Mouse (Mus musculus) mouse embryonic stem cell (cell line): ENCODE data around the gene Gabpb1.
"Not testable (repeated sequence)": the region's sequence is repeated elsewhere in the genome, so short reads cannot be mapped to it uniquely, and the experiment has no call there.

ENCODE experiments used
- in situ Hi-C, 2 experiments: fragments of 300-500 bp; cut with MboI; formaldehyde crosslinking; loops; 1 replicate in 1 of 2; 3 replicates in 1 of 2; pipeline ENCODE4 v1.14.3; 2019 to 2020; ENCODE audit warnings: low sequenced_read_pairs in 2 of 2, low pct_unique_long_range_greater_than_20kb in 1 of 2, mixed read lengths in 1 of 2; ENCODE audit not compliant: unreplicated experiment in 1 of 2

The Gabpb1 gene

GRCm38 (mm10) chr2:126647762-126648161 lies 28.4 kb downstream of the Gabpb1 start:
- in situ Hi-C loops, result loop anchor here in 1 of 2 experiments (10.0 kb wide), 1 partner anchor 53 kb away; no protein-coding TSS in a partner anchor

- in situ Hi-C loops, result loop anchor here in 1 of 2 experiments (10.0 kb wide), 1 partner anchor 52 kb away; no protein-coding TSS in a partner anchor
Observed at GRCm38 (mm10) chr2:126646461-126646860, 29.7 kb downstream of the Gabpb1 start.

DNA sequence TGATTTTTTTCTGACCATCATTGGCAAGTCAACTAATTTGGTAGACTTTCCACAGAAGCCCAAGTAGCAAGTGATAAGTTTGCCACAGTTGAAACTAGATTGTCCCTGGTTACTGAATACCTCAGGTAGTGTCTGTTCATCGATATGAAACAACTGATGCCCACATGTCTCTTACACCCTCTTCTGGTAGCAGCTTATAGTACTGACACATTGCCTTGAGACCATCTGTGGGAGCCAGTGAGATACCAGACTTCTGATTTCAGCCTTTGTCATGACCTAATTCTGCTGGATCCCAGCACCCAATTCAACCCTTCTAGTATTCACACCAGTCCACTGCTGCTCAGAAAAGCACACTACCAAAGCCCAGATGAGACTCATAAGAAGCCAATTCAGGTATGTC lies 31.4 kb downstream of the Gabpb1 start:
- in situ Hi-C loops, result loop anchor here (5.0 to 10.0 kb wide), 2 partner anchors 47 to 50 kb away; no protein-coding TSS in a partner anchor

GRCm38 (mm10) chr2:126640298-126640697 lies 35.8 kb downstream of the Gabpb1 start:
- in situ Hi-C loops, result loop anchor here (5.0 to 10.0 kb wide), 2 partner anchors 43 to 45 kb away; no protein-coding TSS in a partner anchor

DNA sequence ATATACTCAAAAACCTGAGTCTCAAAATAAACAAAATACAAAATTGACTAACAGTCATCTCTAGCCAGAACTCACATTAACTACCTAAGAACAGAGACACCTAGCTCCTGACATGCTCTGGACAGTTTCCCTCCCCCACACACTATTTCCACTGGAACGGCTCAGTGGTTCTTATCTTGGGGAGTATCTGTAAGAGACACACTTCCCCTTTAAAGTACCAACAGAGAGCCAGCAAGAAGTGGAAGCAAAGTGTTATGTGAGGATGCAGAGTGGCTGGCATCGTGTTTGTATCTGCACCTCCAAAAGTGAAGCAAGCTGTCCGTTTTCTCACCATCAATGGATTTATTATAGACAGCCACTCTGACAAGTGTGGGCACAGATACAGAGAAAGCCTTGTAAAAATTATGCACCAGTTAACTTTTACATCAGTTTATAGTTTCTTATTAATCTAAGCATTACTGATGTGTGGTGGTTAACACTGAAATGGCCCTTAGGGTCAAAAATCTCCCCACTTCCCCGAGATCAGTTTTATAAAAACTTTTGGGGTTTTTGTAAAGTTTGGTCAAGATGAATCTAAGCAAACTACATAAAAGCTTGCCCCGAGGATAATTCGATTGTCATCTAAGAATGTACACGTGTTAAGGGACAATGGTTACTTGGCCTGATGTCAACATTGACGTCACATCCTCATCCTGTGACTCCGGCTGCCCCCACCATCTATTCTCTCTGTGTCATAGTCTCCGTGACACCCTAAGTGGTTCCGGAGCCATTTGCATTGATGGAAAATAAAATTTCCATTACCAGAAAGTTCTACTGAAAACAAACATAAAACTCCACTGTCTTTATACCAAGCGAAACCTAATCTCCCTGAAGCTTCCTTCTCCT lies 40.0 kb downstream of the Gabpb1 start:
- in situ Hi-C loops, result no loop called here

GRCm38 (mm10) chr2:126633165-126633564 lies 43.0 kb downstream of the Gabpb1 start:
- in situ Hi-C loops, result no loop called here

DNA sequence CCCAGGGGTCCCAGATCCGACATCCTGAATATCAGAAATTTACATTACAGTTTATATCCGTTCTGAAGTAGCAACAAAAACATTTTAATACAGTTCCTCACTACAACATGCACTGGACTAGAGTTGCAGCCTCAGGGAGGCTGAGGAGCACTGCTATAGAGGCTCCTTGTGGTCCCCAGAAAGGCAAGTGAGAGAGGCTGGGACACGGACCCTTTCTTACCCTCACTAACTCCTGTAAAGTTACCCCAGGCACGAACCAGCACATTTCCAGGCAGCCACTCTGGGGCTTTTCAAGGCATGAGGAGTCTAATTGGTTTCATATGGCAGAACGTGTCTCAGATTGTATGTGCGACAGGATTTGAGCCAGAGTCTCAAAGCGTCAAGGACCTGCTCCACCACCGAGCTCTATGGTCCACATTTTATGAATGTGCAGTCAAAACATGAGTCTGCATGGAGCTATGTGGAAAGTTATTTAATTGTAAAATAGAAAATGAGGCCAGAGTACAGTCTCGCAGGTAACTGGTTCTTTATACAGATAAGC lies 47.6 kb downstream of the Gabpb1 start:
- in situ Hi-C loops, result no loop called here

DNA sequence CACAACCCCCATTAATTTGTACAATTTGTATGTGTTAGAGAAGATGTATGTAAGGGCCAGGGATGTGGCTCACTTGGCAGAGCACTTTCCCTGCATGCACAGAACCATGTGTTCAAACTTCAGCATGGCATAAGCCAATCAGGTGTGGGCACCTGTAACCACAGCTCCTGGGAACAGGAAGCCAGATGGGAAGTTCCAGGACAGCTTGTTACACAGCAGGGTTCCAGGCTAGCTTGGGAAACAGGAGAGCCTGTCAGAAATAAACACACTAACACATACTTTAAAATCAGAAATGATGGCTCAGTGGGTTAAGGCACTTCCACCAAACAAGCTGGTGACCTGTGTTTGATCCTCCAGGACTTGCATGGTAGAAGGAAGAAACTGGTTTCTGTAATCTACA lies 53.0 kb downstream of the Gabpb1 start:
- in situ Hi-C loops, result no loop called here

- in situ Hi-C loops, result no loop called here
Observed at GRCm38 (mm10) chr2:126622455-126622854, 53.7 kb downstream of the Gabpb1 start.

- in situ Hi-C loops, result no loop called here
Observed at GRCm38 (mm10) chr2:126619249-126619704, 56.9 kb downstream of the Gabpb1 start, which contains the start of gene Hdc. Hdc (minus strand) TSS chr2:126619299.

GRCm38 (mm10) chr2:126618470-126619179 lies 57.5 kb downstream of the Gabpb1 start:
- in situ Hi-C loops, result no loop called here

DNA sequence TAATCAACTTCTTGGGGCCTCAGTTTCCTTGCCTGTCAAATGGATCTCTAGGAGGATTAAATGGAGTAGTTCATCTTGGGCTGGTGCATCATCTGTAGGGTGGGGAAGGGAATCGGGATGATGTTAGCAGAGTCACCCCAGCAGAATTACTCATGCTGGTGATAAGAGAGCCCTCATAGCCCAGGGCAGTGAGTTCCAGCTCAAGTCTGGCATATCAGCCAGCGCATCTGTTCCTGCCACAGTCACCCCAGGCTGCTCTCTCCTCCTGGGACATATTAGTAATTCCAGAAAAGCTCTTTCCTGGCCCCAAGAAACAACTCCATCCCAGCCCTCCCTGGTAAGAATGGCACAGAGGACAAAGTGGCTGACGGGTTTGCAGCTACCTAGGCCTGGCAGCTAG lies 60.8 kb downstream of the Gabpb1 start:
- in situ Hi-C loops, result no loop called here

DNA sequence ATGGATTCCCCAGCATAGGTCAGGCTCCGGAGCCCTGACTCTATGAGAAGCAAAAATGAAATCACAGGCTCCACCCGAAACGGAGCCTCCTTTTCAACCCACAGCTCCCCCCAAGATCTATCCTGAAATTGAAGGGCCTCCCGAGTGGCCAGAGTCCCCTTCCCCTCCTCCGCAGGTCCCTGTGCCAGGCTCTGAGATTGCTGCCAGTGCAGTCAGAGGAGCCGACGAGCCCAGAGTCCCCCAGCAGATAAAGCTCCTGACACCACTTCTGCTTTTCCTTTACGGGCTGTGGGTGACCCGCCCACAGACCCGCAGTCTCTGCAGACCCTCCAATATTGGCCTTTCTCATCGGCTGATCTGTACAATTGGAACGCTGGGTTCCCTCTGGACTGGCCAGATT lies 66.5 kb downstream of the Gabpb1 start:
- in situ Hi-C loops, result not testable (repeated sequence)

DNA sequence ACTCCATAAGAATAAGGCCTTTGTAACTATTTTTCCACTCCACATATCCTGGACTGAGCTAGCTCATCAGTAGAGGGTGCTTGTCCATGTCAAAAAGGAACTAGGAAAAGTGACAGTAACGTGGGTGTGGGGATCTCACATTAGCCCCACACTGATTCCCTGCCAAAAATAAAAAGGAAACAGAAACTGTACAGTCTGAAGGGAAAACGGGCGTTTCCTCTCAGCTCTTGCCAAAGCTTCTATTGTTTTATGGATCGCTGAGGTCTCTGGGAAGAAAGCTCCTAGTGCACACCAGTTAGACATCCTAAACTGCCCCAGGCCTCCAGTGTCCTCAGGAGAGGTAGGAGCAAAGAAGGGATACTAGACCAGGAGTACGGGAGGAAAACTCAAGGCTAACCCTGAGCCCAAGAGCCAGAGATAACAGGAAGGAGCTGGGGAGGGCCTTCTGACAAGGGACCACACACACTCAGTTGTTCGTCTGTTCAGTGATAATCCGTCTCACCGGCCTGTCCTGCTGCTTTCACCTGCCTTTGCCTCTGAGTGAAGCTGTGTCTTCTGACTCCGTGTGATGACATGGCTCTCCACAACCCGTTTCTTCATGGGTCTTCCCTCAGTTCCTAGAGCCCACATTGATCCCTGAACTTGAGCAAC lies 68.5 kb downstream of the Gabpb1 start:
- in situ Hi-C loops, result no loop called here

DNA sequence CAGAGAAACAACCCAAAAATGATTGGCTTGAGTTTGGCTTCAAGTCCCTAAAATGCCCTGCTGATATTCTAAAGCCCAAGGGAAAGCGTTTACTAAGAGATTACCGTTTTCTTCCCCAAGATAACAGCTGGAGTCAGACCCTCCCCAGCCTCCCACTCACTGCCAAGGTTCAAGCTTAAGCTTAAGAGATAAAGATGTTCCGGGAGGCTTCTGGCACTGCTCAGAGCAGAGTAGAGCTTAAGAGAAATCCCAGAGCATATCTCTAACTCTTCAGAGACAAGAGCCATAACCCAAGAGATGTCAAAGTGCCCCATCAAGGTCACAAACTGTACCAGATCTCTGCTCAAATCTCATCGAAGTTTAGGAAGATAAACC lies 69.5 kb downstream of the Gabpb1 start:
- in situ Hi-C loops, result no loop called here

DNA sequence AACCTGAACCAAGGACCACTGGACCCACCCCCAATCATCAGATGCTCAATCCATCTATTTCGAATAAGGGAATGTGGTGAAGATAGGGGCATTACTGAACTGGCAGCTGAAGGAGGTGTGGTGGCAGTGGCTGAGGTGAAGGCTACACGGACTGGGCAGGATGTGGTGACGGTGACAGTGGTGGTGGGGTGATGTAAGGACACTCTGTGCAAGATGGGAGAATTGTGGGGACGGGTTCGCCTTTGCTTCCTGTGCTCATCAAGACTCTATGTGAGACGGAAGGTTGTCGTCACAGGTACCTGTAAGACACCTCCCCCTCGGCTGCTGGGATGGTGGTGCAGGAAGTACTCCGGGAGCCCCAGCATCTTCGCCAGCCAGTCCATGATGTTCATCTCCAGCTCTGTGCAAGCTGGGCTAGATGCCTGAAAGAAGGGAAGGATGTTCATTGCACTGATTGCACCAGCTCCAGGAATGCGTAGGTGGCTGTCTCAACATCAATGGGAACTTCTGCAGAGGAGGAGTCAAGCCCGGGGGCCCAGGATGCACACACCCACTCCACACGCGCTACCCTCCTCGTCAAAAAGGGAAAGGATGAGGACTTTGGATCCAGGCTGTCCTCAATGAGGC lies 70.0 kb downstream of the Gabpb1 start:
- in situ Hi-C loops, result no loop called here

GRCm38 (mm10) chr2:126601918-126602600 lies 74.1 kb downstream of the Gabpb1 start:
- in situ Hi-C loops, result no loop called here

DNA sequence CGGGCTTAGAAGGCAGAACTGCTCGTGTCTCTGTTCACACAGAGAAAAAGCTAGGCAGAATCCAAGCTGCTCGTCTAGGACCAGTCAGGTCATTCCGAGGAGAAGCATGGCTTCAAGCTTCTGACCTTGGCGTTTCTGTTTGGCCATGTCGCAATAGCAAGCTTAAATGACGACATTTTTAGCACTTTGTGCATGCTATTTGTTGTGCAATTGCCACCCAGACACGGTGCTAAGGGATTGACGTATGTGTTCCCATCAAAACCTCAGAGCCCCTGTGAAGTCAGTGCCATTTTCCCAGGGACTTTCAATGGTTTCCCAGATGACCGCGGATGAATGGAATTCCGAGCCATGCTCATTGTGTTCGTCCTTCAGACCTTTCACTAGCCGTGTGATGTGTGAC lies 75.6 kb downstream of the Gabpb1 start:
- in situ Hi-C loops, result no loop called here
